Mouse (Mus musculus): ENCODE results near the gene Ralbp1.

GRCm38 (mm10) chr17:65903826-65904225, 18.2 kb upstream of the Ralbp1 start:
- TF ChIP-seq POLR2A (IDR thresholded peaks at IDR 0.05; ENCODE audit: low read depth, low read length): no peak
- TF ChIP-seq CTCF (conservative IDR thresholded peaks at IDR 0.05; ENCODE audit: insufficient read depth, insufficient read length, low read depth, low read length): no peak

Measured in kidney, adult 2 months (tissue).